Mouse (Mus musculus) spleen, adult 12 weeks (tissue): Measurements from ENCODE around the gene Atp6v0a1.
A peak's percentile ranks its signal among the peaks of the same experiment; 100 is the strongest.

Source experiments
- DNase-seq: peaks from one replicate; pipeline ENCODE4 v3.0.0; 2022; ENCODE audit warnings: low spot score

The Atp6v0a1 gene

GRCm38 (mm10) chr11:101009046-101009887 is at the start of gene Atp6v0a1:
Gene Atp6v0a1, plus strand, starts transcription at chr11:101009452.
- peak; percentile 93 for DNase-seq

GRCm38 (mm10) chr11:100959464-100959810 is 49.8 kb upstream of the Atp6v0a1 start:
- peak; percentile 43 for DNase-seq

- no peak for DNase-seq
These were observed 49.4 kb upstream of the Atp6v0a1 start for GRCm38 (mm10) chr11:100959826-100960225.

GRCm38 (mm10) chr11:100960540-100960939 is 48.7 kb upstream of the Atp6v0a1 start:
- no peak for DNase-seq

GRCm38 (mm10) chr11:100962371-100962911 is 46.8 kb upstream of the Atp6v0a1 start:
- no peak for DNase-seq

- no peak for DNase-seq
These were observed 45.6 kb upstream of the Atp6v0a1 start for GRCm38 (mm10) chr11:100963647-100964046.

- no peak for DNase-seq
These were observed 45.1 kb upstream of the Atp6v0a1 start for GRCm38 (mm10) chr11:100964180-100964579.

GRCm38 (mm10) chr11:100964901-100965542 is 44.2 kb upstream of the Atp6v0a1 start:
- DNase-seq = no peak

- no peak for DNase-seq
These were observed 43.5 kb upstream of the Atp6v0a1 start for GRCm38 (mm10) chr11:100965760-100966159.

- DNase-seq = no peak
These were observed 41.9 kb upstream of the Atp6v0a1 start for GRCm38 (mm10) chr11:100967376-100967775.

- DNase-seq = no peak
These were observed 41.3 kb upstream of the Atp6v0a1 start for GRCm38 (mm10) chr11:100967881-100968420.

GRCm38 (mm10) chr11:100968501-100968900 is 40.8 kb upstream of the Atp6v0a1 start:
- no peak for DNase-seq

- DNase-seq = no peak
These were observed 40.0 kb upstream of the Atp6v0a1 start for GRCm38 (mm10) chr11:100969189-100969743.

- DNase-seq = no peak
These were observed 39.3 kb upstream of the Atp6v0a1 start for GRCm38 (mm10) chr11:100969744-100970556.

GRCm38 (mm10) chr11:100970557-100970937 is 38.7 kb upstream of the Atp6v0a1 start, which contains the start of gene Cavin1:
Gene Cavin1, minus strand, starts transcription at chr11:100970887.
- DNase-seq = no peak

- no peak for DNase-seq
These were observed 37.8 kb upstream of the Atp6v0a1 start for GRCm38 (mm10) chr11:100971455-100971854.

- DNase-seq = no peak
These were observed 36.0 kb upstream of the Atp6v0a1 start for GRCm38 (mm10) chr11:100973245-100973644.

- no peak for DNase-seq
These were observed 34.8 kb upstream of the Atp6v0a1 start for GRCm38 (mm10) chr11:100974381-100974970.

GRCm38 (mm10) chr11:100975241-100975640 is 34.0 kb upstream of the Atp6v0a1 start:
- DNase-seq = no peak

GRCm38 (mm10) chr11:100979887-100980286 is 29.4 kb upstream of the Atp6v0a1 start:
- DNase-seq = no peak

- DNase-seq = no peak
These were observed 28.8 kb upstream of the Atp6v0a1 start for GRCm38 (mm10) chr11:100980438-100980837.
